Mouse (Mus musculus): ENCODE data around the gene Pitx2.

DNA sequence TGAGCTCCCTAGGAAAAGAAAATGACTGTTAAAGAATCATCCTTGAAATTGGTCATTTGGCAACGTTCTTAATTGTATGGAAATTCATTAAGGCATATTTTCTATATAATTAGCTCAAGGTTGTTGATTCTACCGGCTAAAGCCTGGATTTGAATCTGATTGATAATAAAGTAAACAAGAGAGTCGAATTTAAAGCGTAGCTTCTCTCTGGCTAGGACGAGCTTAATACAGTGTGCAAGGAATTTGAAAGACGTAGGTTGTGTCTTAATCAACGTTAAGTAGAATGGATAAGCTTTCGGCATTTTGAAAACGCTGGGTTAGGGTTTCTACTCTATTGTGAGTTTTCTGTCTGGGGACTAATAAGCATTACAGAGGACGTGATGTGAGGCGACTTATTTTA, 13.1 kb downstream of the Pitx2 start:
- TF ChIP-seq CTCF (IDR thresholded peaks at IDR 0.05; ENCODE audit: extremely low read depth, insufficient read depth, low read length) (no peak), POLR2A (IDR thresholded peaks at IDR 0.05; ENCODE audit: extremely low read depth, insufficient read depth, low read length) (no peak)

Data from cortical plate, adult 2 months (tissue).